Mouse (Mus musculus) 416B (cell line): ENCODE results near the gene Cdc14b.

Experiments used
- DNase-seq: peaks from one replicate; pipeline ENCODE4 v3.0.0; 2011; ENCODE audit warnings: low read depth

Gene Cdc14b

DNA sequence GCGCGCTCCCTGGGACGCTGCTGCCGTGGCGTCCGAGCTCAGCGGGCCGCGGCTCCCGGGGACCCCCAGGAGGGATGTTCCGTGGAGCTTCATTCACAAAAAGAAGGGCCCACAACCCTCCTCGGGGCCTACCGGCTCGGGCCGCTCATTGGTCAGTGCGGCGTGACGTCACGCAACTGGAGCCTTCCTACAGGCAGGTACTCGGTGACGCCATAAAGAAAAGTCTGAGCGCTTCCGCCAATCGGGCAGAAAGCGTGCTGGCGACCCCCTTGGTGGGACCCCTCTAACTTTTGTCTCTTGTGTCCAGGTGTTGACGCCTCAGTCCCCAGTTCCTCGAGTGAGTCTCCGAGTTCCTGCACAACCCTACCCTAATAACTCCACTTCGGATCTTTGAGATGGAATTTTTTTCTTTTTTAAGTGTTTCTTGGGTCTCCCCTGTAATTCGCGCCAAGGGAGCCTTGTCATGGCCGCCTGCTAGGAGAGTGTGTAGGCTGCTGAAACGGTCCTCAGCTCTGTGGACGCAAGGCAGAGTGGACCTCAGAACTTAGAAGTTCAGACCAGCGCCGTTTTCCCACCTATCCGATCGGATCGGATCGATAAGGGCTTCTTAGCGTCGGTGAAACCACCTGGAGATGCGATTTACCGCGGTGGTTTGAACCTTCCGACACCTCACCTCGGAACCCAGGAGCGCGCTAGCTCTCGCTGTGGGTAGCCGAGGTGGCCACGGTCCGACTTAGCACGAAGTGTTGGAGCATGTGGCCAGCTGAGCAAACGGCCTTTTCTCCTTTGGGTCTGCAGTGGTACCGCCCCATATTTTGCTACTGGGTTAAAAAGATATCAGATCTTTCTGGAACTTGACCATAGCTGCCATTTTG, at the start of gene Cdc14b:
Gene Cdc14b, minus strand, starts transcription at position 412 of the 875 bp plus-strand sequence.
- DNase-seq: no peak

DNA sequence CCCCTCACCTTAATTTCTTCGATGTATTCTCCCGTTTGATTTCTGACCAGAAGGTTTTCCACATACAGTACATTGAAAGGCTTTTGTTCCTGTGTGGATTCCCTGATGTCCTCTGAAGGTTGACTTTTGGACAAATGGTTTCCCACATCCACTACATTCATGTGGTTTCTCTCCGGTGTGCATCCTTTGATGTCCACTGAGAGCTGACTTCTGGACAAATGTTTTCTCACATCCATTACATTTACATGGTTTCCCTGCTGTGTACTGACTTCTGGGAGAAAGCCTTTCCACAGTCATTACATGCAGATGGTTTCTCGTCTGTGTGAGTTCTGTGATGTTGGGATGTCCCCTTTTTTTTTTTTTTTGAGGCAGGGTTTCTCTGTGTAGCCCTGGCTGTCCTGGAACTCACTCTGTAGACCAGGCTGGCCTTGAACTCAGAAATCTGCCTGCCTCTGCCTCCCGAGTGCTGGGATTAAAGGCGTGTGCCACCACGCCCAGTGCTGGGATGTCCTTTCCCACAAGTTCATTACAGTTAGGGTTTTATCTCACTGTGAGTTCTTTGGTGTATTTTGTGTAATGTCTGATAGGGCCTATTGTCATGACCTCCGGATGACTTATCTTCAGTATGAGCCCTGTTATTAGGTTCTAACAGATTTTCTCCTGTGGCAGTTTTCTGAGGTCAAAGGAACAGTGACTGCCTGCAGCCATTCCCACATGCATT, 47.6 kb upstream of the Cdc14b start:
- no peak for DNase-seq

DNA sequence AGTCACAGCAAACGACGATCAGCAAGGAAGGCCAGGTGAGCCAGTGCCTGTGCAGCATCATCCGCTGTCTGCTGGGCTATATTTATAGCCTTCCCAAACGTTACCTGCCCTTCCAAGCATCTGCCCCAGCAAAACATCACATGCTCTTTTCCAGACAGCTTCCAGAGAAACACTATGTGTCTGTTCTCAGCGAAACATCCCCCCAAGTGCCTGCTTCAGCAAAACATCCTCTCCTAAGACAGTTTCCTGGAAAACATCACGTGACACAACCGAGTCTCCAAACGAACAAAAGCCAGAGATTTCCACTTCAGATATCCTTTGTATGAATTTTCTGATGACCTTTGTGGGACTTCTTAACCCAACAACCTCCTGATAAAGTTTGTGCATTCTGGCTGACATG, 45.2 kb upstream of the Cdc14b start:
- no peak for DNase-seq

DNA sequence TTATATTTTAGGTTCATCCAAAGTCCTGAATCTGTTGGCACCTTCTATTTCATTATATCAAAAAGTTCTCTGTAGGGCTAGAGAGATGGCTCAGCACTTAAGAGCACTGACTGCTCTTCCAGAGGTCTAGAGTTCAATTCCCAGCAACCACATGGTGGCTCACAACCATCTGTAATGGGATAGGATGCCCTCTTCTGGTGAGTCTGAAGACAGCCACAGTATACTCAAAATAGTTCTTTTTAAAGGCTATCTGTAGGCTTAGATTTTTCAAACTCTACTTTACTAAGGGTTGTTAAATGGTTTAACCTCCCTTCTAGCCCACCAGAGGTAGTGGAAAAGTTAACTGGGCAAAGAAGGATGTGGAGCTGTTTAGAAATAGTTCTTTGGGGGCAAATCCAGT, 44.7 kb upstream of the Cdc14b start:
- DNase-seq: no peak

DNA sequence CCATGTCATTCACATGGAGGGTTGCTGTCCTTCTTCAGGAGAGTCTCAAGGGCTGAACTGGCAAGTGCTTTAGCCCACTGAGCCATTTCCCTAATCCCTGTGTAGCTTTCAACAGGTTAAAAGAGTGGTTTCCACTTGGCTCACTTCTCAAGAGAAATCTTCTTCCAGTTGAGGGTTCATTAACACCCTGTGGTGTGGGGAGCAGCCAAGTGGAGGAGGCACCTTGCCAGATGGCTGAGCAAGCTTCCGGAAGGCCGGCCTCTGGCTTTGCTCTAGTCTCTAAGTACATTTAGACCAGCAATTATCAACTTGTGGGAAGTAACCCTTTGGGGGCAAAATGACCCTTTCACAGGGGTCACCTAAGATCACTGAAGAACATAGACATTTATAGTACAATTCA, 43.3 kb upstream of the Cdc14b start:
- peak; percentile 75 for DNase-seq

DNA sequence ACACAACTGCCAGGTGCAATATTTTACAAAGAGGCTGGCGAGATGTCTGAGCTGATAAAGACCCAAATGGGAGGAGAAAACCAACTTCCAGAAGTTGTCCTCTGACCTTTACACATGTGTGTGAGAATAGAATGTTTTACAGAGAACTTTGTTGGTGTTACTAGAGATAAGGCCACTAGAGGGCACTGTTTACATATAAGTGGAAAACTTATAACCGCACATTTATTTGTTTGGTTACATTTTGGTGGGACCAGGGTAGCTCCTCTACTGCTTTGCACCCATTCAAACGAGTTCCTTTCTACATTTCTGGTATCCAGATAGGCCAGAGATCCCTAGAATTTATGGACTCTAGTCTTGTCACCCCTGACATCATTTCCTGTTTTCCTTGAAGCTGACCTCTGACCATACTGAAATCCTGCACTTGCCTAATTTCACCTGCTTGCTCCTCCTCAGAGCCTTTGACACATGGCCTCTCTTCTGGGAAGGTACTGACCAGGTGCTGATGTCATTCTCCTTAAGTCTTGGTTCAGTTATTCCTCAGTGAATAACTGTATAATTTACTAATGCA, 40.5 kb upstream of the Cdc14b start:
- DNase-seq: peak; percentile 77

DNA sequence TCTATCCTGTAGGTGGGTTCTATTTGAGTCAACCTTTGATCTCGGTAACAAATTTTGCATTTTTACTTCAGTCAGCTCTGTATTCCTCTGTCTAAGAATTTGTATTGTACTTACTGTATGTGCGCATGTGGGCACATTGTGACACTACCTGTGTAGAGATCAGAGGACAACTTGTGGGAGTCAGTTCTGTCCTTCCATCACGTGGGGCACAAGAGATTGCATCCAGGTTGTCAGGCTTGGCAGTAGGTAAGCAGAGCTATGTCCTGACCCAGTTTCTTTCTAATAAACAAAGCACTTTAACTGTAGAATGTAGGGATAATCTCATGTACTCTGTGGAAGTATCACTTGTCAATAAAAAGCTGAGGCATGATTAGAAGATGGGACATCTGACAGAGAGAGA, 39.0 kb upstream of the Cdc14b start:
- DNase-seq: no peak

DNA sequence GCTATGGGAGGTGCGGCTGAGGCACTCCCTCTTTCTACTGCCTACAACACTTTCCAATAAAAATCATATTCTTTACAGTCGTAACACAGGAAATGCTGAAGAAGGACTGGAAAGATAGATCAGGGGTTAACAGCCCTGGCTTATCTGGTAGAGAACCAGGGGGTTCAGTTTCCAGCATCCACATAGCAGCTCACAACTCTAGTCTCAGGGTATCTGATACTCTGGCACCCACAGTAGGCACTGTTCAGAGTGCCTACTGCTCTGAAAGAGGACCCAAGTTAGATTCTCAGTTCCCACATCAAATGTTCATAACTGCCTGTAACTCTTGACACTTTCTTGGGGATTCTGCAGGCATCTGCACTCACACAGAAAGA, 37.8 kb upstream of the Cdc14b start:
- DNase-seq: no peak

DNA sequence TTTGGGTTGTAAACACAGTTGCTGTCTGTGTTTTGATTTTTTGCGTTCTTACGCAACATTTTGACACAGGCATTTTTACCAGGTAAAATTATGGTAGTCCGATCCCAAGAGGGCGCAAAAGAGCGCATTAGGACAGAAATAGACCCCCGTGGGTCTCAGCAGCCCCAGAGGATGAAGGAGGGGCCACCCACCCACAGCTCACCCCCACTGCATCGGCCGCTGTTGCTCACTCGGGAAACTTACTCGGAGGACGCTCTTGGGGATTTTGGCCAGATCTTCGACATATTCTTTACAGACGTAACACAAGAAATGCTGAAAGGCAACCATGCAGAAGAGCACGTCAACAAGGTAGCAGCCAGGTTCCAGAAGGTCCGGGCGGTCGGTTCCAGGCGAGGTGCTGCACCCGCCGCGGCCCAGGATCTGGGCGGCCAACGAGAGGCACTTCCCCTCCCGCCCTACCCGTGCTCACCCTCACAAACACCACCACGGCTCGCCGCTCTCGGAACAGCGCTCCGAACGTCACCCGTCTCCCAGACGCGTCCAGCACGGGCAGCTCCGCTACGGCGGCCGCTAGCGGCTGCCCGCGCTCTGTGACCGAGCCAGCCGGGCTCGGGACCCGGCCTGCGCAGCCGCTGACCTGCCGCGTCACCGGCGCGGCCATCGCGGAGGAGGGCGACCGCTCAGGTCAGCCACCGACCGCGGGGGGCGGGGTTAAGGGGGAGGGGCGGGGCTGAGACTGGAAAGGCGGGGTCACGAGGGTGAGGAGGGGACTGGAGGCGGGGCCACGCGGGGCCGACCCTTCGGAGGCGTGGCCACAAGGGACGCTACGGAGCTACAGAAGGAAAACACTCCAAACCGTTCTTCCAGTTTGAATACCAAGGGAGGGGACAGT, 37.2 kb upstream of the Cdc14b start, which contains the start of gene Aaed1:
Gene Aaed1, minus strand, starts transcription at position 687 of the 892 bp plus-strand sequence.
- DNase-seq: peak; percentile 86

DNA sequence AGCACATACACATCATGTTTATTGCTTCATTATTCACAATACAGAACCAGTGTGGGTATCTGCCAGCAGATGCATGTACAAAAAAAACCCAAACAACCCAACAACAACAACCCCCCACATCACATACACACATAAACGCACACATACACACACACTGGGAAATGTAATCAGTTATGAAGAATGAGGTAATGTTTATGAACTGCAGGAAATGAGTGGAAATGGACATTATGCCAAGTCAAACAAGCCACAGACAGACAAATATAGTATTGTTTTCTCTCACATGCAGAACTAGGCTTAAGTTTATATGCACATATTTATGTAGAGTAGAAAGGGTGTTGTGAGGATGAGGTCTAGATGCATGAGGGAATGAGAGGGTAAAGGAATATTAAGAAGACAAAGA, 36.2 kb upstream of the Cdc14b start:
- peak; percentile 26 for DNase-seq

DNA sequence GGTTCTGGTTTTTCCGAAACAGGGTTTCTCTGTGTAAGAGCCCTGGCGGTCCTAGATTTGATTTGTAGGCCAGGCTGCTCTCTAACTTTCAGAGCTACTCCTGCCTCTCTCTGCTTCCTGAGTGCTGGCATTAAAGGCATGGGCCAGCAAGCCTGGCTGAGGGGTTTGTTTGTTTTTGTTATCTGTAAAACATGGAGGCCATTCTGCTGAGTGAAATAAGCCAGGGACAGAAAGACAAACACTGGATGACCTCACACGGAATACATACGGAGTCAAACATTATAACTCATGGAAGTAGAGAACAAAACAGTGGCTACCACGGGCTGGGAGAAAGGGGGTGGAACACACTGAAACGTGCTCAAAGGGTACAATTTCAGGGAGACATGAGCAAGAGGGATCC, 35.5 kb upstream of the Cdc14b start:
- DNase-seq: no peak

DNA sequence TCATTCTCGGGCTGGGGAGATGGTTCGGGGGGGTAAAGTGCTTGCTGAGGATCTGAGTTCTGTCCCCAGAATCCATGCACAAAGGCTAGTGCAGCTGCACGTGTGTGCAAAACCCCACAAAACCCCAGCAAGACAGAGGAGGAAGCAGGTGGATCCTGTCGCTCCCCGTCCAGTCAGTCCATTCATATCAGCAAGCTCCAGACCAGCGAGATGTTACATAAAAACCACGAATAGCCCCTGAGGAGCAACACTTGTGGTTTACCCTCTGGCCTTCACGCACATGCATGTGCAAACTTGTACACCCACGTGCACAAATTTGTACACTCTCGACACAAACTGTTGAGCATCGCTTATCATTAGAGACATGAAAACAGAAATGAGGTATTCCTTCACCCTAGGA, 34.8 kb upstream of the Cdc14b start:
- DNase-seq: peak; percentile 92

DNA sequence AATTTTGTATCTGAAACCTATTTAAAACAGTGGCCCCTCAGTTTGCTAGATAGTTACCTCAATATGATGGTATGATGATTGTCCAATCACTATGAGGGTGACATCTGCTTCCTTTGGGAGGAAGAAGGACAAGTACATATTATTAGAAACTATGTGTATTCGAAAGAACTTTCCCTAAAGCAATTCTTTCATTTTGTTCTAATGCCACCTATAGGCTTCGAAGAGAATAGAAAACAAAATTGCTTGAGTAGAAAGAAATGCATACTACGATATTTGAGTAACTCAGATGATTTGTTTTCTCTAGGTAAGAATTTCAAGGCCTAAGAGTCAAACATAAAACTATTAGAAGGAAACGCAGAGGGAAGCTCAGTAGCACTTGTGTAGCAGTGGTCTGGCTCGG, 33.9 kb upstream of the Cdc14b start:
- DNase-seq: peak; percentile 72

DNA sequence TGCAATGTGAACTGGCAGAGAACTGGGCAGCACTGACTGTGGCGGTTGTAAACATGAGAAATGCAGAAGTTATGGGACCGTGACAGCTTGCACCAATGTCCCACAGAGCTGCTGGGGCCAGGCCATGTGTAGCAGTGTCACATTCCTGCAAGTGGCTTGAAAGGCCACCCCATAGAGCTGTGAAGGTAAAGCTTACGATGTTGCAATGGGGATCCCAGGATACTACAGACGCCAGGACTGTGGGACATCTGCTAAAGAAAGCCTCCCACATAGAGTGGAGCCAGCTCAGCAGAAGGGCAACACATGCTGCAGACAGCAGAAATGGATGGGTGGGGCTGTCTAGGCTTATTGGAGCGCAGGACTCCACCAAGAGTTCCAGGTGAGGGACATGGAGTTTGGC, 32.4 kb upstream of the Cdc14b start:
- DNase-seq: no peak

DNA sequence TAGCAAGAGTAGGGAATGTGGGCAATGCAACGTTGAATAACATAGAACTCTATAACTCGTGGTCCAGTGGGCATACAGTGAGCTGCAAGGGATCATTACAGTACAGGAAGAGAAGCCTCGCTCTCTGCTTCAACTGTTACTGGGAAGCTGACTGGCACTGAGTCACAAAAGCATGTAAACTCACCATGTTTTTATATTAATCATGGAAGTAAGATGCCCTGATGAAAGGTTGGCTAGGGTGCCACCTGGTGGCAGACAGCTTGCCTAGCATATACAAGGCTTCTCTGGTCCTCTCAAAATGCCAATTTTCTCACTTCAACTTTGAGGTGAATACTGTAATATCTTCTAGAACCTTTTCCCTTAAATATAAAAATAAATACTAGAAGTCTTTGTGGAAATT, 31.0 kb upstream of the Cdc14b start:
- DNase-seq: peak; percentile 83

DNA sequence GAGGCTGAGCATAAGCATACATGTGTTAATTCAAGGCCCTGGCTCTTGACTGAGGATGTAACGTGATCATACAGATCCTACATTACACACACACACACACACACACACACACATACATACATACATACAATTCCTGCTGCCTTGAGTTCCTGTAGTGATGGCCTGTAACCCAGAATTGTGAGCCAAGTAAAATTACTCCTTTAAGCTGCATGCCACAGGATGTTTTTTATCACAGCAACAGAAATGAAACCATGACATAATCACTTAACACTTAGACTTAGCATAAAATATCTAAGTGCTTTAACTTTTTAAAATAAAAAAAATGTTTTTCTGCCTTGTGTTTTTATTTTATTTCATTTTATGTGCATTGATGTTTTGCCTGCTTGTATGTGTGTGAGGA, 24.0 kb upstream of the Cdc14b start:
- DNase-seq: no peak

DNA sequence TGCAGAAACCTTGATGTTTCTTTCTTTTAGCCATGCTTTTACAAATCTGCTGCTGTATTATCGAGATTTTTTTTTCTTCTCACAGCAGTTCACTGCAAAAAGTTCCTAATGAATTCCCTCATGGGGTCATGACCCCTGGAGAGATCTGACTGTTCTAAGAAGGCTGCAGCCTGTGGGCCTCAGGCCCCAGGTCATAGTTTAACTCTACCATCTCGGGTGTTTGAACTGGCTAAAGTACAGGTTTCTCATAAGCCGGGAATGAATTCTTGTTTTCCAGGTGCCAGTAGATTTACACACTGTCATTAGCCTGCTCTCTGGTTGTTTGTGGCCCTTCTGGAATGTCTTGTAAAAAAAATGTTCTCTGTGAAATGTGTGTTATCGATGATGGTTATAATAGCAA, 11.7 kb upstream of the Cdc14b start:
- DNase-seq: no peak

DNA sequence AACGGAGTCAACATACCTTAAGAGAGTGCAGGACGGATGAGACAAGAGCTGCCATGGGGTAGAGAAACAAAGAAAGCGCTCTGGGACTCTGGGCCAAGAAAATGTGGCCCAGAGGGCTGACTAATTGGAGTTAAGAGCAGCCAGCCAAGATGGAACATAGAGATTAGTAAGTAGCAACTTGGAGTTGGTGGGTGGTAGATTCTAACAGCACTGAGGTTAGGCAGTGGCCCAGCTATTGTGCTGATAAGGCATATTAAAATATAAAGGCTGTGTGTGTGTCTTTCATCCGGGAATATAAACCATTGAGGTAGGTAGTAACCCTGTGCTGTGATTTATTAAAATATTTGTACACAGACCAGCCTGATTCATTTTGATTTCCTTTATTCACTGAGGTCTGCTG, 11.2 kb upstream of the Cdc14b start:
- DNase-seq: no peak

DNA sequence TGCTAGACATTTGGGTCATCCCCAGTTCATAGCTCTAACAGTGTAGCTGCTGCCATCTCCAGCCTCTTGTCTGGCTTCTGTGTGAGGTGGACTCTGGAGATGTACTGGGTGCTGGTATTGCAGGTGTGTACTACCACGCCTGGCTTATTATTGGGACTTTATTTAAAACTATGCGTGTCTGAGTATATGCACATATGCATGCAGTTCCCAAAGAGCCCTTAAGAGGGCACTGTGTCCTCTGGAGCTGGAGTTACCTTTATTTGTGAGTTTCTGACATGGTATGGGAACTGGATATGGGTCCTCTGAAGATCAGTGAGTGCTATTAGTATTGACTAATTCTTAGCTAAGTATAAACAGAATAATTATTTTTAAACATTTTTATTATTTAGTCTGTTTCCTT, 9.6 kb upstream of the Cdc14b start:
- no peak for DNase-seq

DNA sequence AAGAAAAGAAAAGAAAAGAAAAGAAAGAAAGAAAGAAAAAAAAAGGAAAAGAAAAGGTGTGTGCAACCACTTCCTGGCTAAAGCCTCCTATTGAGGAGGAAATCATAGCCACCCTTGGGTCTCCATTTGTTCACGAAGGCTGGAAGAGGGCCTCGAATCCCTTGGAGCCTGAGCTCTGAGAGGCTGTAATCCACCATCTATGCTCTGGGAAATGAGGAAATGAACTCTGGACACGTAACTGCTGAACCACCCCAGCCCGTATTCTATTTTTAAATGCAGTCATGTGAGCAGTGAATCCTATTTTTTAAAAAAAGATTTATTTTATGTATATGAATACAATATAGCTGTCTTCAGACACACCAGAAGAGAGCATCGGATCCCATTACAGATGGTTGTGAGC, 5.8 kb upstream of the Cdc14b start:
- DNase-seq: no peak

DNA sequence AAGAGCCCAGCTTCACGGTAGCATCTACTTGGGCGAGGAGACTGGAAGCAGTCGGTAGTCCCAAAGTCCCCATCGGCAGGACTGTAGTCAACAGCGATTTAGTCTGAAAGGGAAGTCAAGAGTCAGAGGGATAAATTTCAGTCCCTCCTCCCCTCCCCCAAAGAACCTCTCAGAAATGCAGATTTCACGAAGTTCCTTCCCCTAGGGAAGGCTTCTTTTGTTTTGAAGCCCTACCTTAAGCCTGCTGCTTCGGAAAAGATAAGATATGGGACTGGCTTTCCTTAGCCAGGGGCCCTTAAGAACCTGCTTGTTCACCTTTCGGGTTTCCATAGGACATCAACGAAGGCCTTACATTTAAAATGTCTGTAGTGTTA, 651 bp upstream of the Cdc14b start:
- DNase-seq: no peak
